Mouse (Mus musculus) midbrain, embryonic 15.5 days (tissue): ENCODE results near the gene Gm4756. TPM values are rescaled to one million over a fixed set of nuclear protein-coding genes. Genes with fewer than 3 reads are reported as not detected.

Source experiments
- ATAC-seq: fragments of 200-750 bp; cut with Nextera tagmentation; replicated peaks from 2 replicates; pipeline ENCODE4 v1.8.0; 2017; ENCODE audit warnings: moderate TSS enrichment
- H3K27ac ChIP-seq: fragments of 300-500 bp; sonication (generic); 2 replicates; pipeline ENCODE4 v1.5.1; 2015; ENCODE audit warnings: mild to moderate bottlenecking, inconsistent platforms
- H3K27me3 ChIP-seq: fragments of 300-500 bp; sonication (generic); replicated peaks from 2 replicates; pipeline ENCODE4 v1.6.1; 2015; ENCODE audit warnings: inconsistent platforms
- H3K36me3 ChIP-seq: fragments of 300-500 bp; sonication (generic); replicated peaks from 2 replicates; pipeline ENCODE4 v1.6.1; 2015; ENCODE audit warnings: inconsistent platforms
- H3K4me1 ChIP-seq: fragments of 300-500 bp; sonication (generic); 2 replicates; pipeline ENCODE4 v1.6.1; 2015; ENCODE audit warnings: inconsistent platforms
- H3K4me2 ChIP-seq: fragments of 300-500 bp; sonication (generic); 2 replicates; pipeline ENCODE4 v1.6.1; 2015; ENCODE audit warnings: inconsistent platforms, mild to moderate bottlenecking, moderate library complexity
- H3K4me3 ChIP-seq: fragments of 300-500 bp; sonication (generic); 2 replicates; pipeline ENCODE4 v1.5.1; 2015; ENCODE audit warnings: mild to moderate bottlenecking, inconsistent platforms
- H3K9ac ChIP-seq: fragments of 300-500 bp; sonication (generic); 2 replicates; pipeline ENCODE4 v1.6.1; 2015; ENCODE audit warnings: mild to moderate bottlenecking, inconsistent platforms
- H3K9me3 ChIP-seq: fragments of 300-500 bp; sonication (generic); 2 replicates; pipeline ENCODE4 v1.6.1; 2016; ENCODE audit warnings: inconsistent platforms
- WGBS: fragments of 180-500 bp; shearing (Covaris S2); methylation state at CpG from one replicate; pipeline ENCODE4 v1.1.7; 2015; ENCODE audit warnings: mixed read lengths; 5-methylcytosine and 5-hydroxymethylcytosine counted together
- polyA plus RNA-seq: library from polyadenylated mRNA; unstranded; fragments of >200 nt; fragmentation: Nextera tagmentation; extraction: Ambion mirVana; gene quantifications from 2 replicates; pipeline ENCODE4 v1.2.1, GENCODE M21; 2015

Gene Gm4756
- polyA plus RNA-seq, 1 experiment from 2014 or later, result not detected

DNA sequence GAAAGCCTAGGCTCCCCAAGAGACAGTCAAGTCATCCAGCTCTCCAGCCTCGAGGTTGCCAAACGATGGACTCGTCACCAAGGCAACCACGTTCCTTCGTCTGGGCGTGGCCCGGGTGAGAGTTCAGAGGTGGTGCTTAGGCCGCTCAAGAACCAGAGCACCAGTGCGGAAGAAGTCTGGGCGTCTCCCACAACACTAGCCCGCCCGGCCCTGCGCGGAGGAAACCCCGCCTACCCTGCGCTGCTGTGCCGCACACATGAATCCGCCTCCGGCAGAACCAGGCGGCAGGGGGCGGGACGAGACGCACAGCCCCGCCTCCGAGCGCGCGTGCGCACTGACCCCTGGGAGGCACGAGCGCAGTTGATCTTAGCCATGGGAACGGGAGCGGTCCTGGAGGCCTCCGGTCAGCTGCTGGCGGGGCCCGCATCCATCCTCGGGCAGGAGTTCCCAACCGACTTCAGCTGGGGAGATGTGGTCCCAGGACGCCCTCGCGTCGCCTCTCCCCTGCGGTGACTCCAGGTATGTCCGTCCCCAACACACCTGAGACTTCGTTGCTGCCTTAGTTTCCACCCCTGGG lies 113.4 kb downstream of the Gm4756 start, which contains the start of gene Pcnx4:
Gene Pcnx4 (plus strand): TSS at position 363 of the 577 bp plus-strand sequence.
- ATAC-seq, result peak; percentile 99
- peak within 1 kb of the TSS; percentile 71 for H3K27ac ChIP-seq
- H3K36me3 ChIP-seq, result no peaks in the 10 kb centered on the region; the same call in 1 of the 2 replicates
- WGBS, result under 1% methylated on average over 45 of the region's 45 CpGs
- peak within 1 kb of the TSS; percentile 79 for H3K4me3 ChIP-seq
- H3K4me2 ChIP-seq, result peak within 1 kb of the TSS; percentile 58
- peak within 1 kb of the TSS; percentile 74 for H3K9ac ChIP-seq
- no peaks in the 10 kb centered on the region for H3K9me3 ChIP-seq
- peaks cover 12% of the 10 kb centered on the region for H3K4me1 ChIP-seq
- no peaks in the 10 kb centered on the region for H3K27me3 ChIP-seq

DNA sequence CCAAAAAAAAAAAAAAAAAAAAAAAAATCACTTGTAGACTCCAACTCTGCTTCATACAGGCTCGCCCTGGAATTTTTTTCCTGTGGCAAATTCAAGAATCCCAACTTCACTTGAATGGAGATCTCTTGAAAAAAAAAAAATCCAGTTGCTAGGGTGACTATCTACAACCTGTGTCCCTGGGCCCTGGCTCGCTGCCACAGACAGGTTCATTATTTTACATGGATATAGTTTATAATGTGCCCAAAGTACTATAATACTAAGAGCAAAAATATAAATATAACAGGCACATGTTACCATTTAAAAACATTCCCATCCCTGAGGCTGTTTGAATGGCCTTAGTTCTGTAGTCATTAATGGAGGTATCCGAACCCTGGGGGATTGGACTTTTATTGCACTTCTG lies 113.9 kb downstream of the Gm4756 start:
- H3K4me1 ChIP-seq, result peaks cover 12% of the 10 kb centered on the region
- no peaks in the 10 kb centered on the region for H3K9me3 ChIP-seq
- WGBS, result 37% methylated on average over 3 of the region's 3 CpGs
- no peaks in the 10 kb centered on the region; the same call in 1 of the 2 replicates for H3K36me3 ChIP-seq
- H3K4me3 ChIP-seq, result peak overlapping the region; percentile 79
- H3K27ac ChIP-seq, result peak overlapping the region; percentile 71
- H3K4me2 ChIP-seq, result peak overlapping the region; percentile 58
- H3K27me3 ChIP-seq, result no peaks in the 10 kb centered on the region
- ATAC-seq, result no peak
- H3K9ac ChIP-seq, result peak overlapping the region; percentile 74

DNA sequence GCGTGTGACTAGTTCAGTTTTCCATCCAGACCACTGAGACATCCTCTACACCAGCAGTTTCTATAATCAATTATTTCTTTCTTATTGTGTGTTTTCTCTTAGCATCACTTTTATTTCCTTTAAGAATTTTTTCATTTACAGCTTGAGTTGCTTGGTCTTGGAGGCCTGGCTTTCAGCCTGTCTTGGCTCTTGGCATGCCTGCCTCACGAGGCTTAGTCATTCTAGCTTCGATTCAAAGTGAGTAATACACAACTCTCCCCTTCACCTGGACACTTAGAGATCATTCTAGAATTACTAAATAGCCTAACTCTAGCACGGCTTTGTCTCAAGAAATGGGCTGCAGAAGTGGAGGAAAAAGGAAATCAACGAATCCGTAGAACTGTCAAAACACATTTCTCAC lies 115.5 kb downstream of the Gm4756 start:
- no peaks in the 10 kb centered on the region for H3K27me3 ChIP-seq
- H3K9me3 ChIP-seq, result no peaks in the 10 kb centered on the region
- H3K4me2 ChIP-seq, result no peak overlapping the region
- 85% methylated on average over 6 of the region's 6 CpGs for WGBS
- peaks cover 12% of the 10 kb centered on the region for H3K4me1 ChIP-seq
- no peaks in the 10 kb centered on the region for H3K36me3 ChIP-seq
- no peak overlapping the region for H3K9ac ChIP-seq
- H3K4me3 ChIP-seq, result no peak overlapping the region
- no peak for ATAC-seq
- no peak overlapping the region for H3K27ac ChIP-seq

DNA sequence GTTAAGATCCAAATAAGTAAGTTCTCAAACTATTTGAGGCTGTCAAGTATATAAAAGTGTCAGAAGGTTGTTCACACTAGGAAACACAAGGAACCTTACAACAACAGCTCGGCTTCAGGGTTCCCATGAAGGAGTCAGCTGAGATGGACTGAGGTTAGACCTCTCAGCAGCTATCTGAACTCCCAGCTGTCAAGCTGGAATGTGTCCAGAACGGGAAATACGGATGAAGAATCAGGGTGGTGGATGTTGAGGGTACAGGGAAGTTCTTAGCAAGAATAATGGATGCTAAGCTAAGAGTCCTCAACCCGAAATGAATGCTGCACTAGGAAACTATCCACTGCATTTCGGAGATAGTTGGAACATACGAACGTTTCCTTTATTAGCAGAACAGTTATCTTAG lies 117.2 kb downstream of the Gm4756 start:
- 85% methylated on average over 7 of the region's 7 CpGs for WGBS
- H3K4me1 ChIP-seq, result peaks cover 8% of the 10 kb centered on the region
- ATAC-seq, result no peak
- H3K9ac ChIP-seq, result no peak overlapping the region
- H3K4me2 ChIP-seq, result no peak overlapping the region
- no peaks in the 10 kb centered on the region for H3K9me3 ChIP-seq
- no peaks in the 10 kb centered on the region for H3K27me3 ChIP-seq
- no peaks in the 10 kb centered on the region for H3K36me3 ChIP-seq
- no peak overlapping the region for H3K27ac ChIP-seq
- H3K4me3 ChIP-seq, result no peak overlapping the region

Other genes starting within 250 kb of the Gm4756 start
- gene Rtn1, start 240.6 kb downstream of the Gm4756 start, polyA plus RNA-seq, result 3,115 and 3,141 TPM in 2 replicates
- 4.0 and 4.3 TPM in 2 replicates for gene Lrrc9, start 207.8 kb downstream of the Gm4756 start, polyA plus RNA-seq
- 25.6 and 26.0 TPM in 2 replicates for gene Pcnx4, start 113.3 kb downstream of the Gm4756 start, polyA plus RNA-seq
- 15.1 and 16.6 TPM in 2 replicates for gene Dhrs7, start 15.2 kb upstream of the Gm4756 start, polyA plus RNA-seq
- 57.2 and 62.3 TPM in 2 replicates for gene Ppm1a, start 107.8 kb upstream of the Gm4756 start, polyA plus RNA-seq